Mouse (Mus musculus) ovary, adult 2 months (tissue): Measurements from ENCODE around the gene Sh2b2. TPM values are rescaled to one million over a fixed set of nuclear protein-coding genes. Genes with fewer than 3 reads are reported as not detected.

ENCODE experiments used
- polyA plus RNA-seq: library from polyadenylated mRNA; depleted of rRNA; stranded (reverse); fragments of >200 nt; gene quantifications from 2 replicates; pipeline ENCODE4 v1.2.3, GENCODE M21; 2012; rRNA removed

Gene Sh2b2
- polyA plus RNA-seq = 28.9 and 32.2 TPM in 2 replicates

GRCm38 (mm10) chr5:136246452-136246838 lies at the start of gene Sh2b2:
Sh2b2 (minus strand) TSS chr5:136246556.

DNA sequence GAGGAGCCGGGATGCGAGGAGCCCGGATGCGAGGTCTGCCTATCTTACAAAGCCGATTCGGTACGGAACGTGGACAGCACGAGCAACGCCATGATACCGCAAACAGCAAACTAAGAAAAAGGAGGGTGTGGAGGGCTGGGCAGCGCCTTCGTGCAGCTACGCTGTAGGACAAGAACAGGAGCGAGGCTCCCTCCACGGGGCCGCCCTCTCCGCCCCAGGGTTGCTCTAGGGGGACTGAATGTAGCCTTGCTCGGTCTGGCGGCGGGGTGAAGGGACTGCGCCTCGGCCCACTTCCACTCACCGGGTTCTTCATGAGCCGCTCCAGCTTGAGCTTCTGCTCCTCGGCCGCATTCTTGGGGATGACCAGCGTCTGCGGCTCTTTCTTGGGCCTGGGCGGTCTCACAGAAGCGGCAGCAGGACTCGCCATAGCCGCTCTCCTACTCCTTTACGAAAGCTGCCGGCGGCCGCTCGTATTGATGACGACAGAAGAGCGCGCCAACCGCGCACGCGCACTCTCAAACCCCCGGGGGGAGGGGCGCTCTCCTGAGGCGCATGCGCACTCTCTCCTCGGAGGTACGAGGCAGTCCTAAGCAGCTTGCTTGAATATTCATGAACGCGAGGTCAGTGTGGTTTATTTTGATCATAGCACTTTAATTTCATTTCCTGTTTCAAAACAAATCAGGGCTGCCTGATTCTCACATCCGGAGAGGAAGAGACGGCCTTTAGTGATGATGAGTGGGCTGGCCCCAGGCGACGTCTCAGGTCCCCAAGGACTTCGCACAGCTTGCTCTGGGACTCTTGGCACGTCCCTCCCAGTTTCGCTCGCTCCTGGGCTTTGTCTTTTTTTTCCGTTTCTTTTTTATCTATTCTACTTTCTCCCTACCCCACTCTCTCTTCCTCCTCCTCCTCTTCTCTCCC lies 47.6 kb downstream of the Sh2b2 start, which contains the start of gene Prkrip1:
Gene Prkrip1 (minus strand): TSS at position 490 of the 918 bp plus-strand sequence.

GRCm38 (mm10) chr5:136170512-136171362 lies 75.6 kb downstream of the Sh2b2 start, which contains the start of gene Orai2:
Orai2 (minus strand) TSS chr5:136170713.

Other genes with a start within 250 kb of the Sh2b2 start
- 48.6 and 57.1 TPM in 2 replicates for gene Upk3b, start 208.1 kb downstream of the Sh2b2 start, polyA plus RNA-seq
- 2.7 and 2.8 TPM in 2 replicates for gene Upk3bl, start 192.1 kb downstream of the Sh2b2 start, polyA plus RNA-seq
- 23.7 and 24.4 TPM in 2 replicates for gene Rasa4, start 162.6 kb downstream of the Sh2b2 start, polyA plus RNA-seq
- gene Polr2j, start 129.9 kb downstream of the Sh2b2 start, polyA plus RNA-seq = 34.0 and 70.8 TPM in 2 replicates
- gene Lrwd1, start 110.5 kb downstream of the Sh2b2 start, polyA plus RNA-seq = 56.3 and 56.8 TPM in 2 replicates
- 22.1 and 22.2 TPM in 2 replicates for gene Alkbh4, start 110.4 kb downstream of the Sh2b2 start, polyA plus RNA-seq
- gene Orai2, start 75.8 kb downstream of the Sh2b2 start, polyA plus RNA-seq = 20.0 and 25.3 TPM in 2 replicates
- gene Prkrip1, start 47.6 kb downstream of the Sh2b2 start, polyA plus RNA-seq = 11.5 and 15.5 TPM in 2 replicates